Mouse (Mus musculus) T-helper 1 cell (primary cell): ENCODE measurements around the gene Ap2m1.

ENCODE experiments used
- in situ Hi-C: fragments of 300-600 bp; cut with MboI, MseI; formaldehyde crosslinking; loops from one replicate; pipeline ENCODE4 v1.15.1; 2025; ENCODE audit warnings: high pct_unique_total_duplicates

Gene Ap2m1

DNA sequence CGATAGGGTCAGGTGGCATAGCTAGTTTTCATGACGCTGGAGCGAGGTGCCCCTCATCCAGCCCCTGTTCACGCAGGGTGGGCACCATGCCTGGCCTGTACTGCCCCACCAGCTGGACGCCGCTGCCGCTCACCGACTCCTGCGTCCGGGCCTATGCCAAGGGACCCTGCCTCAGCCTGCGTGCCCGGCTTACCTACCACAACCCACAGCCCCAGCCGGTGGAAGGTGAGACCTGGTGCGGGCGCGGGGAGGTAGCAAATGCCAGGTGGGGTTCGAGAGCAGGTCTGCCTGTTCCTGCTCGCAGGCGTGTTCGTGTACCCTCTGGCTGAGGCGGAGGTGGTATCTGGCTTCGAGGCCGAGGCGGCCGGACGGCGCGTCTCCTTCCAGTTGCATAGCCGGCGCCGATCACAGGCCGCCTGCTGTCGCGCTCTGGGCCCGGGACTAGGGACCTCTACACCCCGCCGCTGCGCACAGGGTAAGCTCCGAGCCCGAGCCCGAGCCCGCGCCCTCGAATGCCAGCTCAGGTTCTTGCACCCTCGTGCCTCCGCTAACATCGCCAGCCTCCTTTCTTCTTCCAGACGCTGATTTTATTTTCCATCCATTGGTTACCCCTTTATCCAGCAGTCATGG is 55.9 kb downstream of the Ap2m1 start:
- in situ Hi-C loops, result no loop called here
